Mouse (Mus musculus): ENCODE measurements around the gene Gm45713.
A peak's percentile ranks its signal among the peaks of the same experiment; 100 is the strongest.

Gene Gm45713

GRCm38 (mm10) chr7:45135993-45136567 is at the start of gene Gm45713, which contains the start of gene Flt3l:
Gene Gm45713, minus strand, starts transcription at chr7:45136231.
Gene Flt3l, minus strand, starts transcription at chr7:45136432.
- DNase-seq, result peak; percentile 91

- DNase-seq, result no peak
Observed at GRCm38 (mm10) chr7:45183672-45184071, 47.6 kb upstream of the Gm45713 start.

DNA sequence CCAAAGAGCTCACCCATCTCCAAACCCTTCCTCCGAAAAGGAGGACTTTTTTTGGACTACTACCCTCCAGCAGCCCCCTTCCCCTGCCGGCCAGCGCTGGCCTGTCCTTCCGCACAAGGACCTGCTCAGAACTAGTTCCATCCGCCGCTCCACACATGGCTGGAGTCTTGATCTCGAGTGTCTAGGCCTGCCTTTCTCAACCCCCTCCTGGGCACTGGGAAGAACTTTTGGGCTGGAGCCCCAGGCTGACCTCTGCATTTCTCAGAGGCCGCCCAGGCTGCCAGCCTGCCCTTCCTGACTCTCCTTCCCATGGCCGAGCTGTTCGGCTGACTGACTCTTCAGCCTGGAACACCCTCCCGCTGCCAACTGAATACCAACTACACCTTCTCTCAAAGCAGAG is 46.6 kb upstream of the Gm45713 start:
- no peak for DNase-seq

- DNase-seq, result peak; percentile 90
Observed at GRCm38 (mm10) chr7:45182199-45182601, 46.2 kb upstream of the Gm45713 start.

- DNase-seq, result no peak
Observed at GRCm38 (mm10) chr7:45181540-45181939, 45.5 kb upstream of the Gm45713 start.

GRCm38 (mm10) chr7:45180896-45181477 is 45.0 kb upstream of the Gm45713 start, which contains the start of gene Pth2:
Gene Pth2, plus strand, starts transcription at chr7:45180995.
- DNase-seq, result no peak

GRCm38 (mm10) chr7:45179469-45179868 is 43.4 kb upstream of the Gm45713 start, which contains the start of gene Gfy:
Gene Gfy, minus strand, starts transcription at chr7:45179569.
- DNase-seq, result no peak

DNA sequence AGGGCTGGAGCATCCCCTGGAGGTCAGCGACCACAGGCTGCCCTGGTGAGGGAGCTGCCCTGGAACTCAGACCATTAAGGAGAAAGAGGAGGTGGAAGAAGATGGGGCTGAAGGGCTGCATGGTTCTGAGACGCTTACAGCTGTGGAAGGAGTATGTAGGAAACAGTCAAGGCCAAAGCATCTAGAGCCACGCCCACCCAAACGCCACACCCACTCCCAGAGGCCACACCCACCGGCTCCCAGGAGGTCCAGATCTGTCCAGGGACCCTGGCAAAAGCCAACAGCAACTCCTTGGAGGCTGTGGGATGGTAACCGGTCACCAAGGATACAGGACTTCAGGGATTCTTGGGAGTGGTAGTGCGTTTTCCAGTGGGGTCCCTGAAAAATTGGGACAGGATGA is 42.5 kb upstream of the Gm45713 start:
- no peak for DNase-seq

- no peak for DNase-seq
Observed at GRCm38 (mm10) chr7:45176356-45176755, 40.3 kb upstream of the Gm45713 start.

GRCm38 (mm10) chr7:45175929-45176328 is 39.9 kb upstream of the Gm45713 start:
- DNase-seq, result no peak

- no peak for DNase-seq
Observed at GRCm38 (mm10) chr7:45175398-45175797, 39.4 kb upstream of the Gm45713 start.

DNA sequence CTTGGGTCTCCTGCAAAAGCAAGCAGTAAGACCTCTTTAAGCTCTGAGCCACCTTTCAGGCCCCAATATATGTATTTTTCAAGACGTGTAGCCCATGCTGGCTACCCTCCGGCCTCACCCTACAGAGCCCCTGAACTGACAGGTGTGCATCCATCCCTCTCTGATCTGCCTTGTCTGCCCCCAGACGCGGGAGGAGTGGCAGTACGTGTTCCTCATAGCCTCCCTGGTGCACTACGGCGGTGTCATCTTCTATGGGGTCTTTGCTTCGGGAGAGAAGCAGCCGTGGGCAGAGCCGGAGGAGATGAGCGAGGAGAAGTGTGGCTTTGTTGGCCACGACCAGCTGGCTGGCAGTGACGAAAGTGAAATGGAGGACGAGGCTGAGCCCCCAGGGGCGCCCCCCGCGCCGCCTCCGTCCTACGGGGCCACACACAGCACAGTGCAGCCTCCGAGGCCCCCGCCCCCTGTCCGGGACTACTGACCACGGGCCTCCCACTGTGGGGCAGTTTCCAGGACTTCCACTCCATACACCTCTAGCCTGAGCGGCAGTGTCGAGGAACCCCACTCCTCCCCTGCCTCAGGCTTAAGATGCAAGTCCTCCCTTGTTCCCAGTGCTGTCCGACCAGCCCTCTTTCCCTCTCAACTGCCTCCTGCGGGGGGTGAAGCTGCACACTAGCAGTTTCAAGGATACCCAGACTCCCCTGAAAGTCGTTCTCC is 38.7 kb upstream of the Gm45713 start:
- DNase-seq, result no peak

DNA sequence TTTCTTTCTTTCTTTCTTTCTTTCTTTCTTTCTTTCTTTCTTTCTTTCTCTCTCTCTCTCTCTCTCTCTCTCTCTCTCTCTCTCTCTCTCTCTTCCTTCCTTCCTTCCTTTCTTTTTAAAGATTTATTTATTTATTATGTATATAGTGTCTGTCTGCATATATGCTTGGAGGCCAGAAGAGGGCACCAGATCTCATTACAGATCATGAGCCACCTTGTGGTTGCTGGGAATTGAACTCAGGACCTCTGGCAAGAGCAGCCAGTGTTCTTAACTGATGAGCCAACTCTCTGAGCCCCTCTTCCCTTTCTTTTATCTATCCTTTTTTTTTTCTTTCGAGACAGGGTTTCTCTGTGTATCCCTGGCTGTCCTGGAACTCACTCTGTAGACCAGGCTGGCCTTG is 37.7 kb upstream of the Gm45713 start:
- DNase-seq, result peak; percentile 43

DNA sequence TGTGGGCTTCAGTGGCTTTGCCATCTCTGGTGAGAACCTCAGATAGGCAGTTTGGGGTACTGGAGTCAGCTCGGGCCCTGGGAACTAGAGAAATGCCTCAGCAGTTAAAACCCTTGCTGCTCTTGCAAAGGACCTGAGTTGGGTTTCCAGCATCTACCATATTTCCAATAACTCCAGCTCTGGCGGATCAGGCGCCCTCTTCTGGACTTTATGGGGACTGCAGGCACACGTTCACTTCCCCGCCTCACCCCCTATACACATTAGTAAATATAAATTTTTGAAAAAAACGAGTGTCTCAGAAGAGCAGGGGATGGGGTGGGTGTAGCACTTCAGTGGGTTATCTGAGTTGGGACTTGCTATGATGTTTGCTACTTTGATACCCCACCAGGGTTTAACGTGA is 36.9 kb upstream of the Gm45713 start:
- peak; percentile 63 for DNase-seq

DNA sequence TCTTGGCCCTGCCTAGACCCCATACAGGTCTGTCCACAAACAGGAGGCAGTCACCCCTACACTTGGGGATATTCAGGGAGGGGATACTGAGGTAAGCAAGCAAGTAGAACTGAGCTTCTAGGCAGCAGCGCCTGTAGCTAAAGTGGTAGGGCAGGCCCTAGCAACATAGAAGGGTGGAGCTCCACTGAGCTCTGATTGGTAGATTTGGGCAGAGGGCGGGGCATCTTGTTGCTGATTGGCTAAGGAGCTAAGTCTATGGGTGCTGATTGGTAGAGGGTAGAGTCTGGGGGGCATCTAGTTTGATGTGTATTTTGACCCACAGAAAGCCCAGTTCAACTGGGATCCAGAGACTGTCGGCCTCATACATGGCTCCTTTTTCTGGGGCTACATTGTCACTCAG is 33.5 kb upstream of the Gm45713 start:
- no peak for DNase-seq

DNA sequence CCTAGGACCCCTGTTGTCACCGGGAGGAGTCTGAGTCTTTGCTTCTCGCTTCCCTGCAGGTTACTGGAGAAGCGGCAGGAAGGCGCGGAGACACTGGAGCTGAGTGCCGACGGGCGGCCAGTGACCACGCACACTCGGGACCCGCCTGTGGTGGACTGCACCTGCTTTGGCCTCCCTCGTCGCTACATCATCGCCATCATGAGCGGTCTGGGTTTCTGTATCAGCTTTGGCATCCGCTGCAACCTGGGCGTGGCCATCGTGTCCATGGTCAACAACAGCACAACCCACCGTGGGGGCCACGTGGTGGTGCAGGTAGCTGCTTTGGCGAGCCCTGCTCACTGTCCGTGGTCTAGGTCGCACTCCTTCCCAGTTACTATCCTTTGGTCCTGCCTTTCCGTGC is 32.6 kb upstream of the Gm45713 start:
- no peak for DNase-seq

DNA sequence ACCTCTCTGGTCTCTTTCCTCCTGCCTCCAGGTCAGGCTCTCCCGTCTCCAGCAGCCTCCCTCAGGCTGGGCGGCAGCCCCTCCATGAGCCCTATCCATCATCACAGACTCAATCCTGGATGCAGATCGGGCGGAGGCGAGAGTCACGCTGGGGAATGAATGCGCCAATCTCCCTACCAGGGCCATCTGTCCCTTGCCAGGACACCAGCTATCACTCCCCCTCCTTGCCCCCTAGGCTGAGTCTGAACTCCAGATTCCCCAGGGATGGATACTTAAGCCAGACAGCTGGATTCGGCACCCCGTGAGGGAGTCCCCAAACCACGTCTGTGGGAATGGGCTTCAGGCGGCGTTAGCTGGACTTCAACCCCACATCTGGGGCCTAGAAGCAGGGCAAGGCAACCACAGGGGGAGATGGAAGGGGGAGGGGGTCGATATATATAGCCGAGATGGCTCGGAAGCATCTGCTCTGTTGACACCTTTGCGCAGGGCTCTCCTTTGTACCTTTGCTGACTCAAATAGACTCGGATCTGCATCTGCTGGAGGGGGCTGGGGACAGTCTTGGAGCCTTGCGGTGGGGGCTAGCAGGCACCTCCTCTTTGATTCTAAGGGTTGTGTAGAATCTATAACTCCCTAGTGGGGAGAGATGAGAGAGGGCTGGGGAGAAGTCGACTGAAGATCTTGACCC is 31.9 kb upstream of the Gm45713 start:
- no peak for DNase-seq

DNA sequence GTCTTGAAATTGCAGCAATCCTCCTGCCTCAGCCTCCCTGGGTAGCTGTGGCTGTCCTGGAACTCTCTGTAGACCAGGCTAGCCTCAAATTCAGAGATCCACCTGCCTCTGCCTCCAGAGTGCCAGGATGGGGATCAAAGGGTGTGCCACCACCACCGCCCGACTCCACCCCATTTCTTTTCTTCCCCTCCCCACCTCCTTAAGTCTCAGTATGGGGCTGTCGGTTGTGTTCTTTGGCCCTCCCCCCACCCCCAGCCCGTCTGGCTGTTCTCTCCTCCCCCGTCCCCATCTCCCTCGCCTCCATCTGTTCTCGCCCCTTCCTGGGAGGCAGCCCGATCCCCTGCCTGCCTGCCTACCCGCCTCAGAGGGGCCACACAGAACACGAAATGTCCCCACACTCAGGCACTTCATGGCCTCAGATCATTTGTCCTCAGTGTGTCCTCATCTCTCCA is 30.9 kb upstream of the Gm45713 start:
- no peak for DNase-seq

DNA sequence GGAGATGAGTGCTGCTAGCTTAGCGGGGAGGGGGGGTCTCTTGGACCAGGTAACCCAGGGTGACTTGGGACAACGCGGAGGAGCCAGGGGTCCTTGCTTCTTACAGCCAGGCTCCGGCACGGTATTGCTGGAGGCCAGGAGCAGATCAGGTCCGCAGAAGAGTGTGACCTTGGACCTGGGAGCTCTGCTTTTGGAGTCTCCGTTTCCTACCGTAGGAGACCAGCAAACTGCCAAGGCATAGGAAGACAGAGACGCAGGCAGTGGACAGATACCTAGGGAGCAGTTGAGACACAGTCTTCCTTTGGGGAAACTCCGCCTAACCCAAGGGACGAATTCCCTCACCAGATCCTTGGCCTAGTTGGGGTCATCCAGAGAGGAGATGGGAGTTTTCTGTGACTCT is 29.7 kb upstream of the Gm45713 start:
- DNase-seq, result no peak

DNA sequence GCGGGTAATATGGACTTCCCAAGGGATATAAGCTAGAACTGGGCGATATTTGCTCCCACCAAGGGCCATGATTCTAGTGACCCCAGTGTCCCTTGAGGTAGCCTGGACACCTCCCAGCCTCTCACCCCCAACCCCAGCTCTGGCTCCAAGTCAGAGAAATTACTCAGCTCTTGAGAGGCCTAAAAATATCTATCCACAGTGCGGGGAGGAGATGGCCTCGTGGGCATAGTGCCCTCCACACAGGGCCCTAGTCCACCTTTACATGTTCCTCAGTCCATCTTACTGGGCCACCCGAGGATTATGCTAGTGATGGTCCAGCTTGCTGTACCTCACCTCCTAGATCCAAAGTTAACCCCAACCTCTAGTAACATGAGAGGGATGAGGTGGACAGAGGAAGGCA is 28.8 kb upstream of the Gm45713 start:
- DNase-seq, result no peak

DNA sequence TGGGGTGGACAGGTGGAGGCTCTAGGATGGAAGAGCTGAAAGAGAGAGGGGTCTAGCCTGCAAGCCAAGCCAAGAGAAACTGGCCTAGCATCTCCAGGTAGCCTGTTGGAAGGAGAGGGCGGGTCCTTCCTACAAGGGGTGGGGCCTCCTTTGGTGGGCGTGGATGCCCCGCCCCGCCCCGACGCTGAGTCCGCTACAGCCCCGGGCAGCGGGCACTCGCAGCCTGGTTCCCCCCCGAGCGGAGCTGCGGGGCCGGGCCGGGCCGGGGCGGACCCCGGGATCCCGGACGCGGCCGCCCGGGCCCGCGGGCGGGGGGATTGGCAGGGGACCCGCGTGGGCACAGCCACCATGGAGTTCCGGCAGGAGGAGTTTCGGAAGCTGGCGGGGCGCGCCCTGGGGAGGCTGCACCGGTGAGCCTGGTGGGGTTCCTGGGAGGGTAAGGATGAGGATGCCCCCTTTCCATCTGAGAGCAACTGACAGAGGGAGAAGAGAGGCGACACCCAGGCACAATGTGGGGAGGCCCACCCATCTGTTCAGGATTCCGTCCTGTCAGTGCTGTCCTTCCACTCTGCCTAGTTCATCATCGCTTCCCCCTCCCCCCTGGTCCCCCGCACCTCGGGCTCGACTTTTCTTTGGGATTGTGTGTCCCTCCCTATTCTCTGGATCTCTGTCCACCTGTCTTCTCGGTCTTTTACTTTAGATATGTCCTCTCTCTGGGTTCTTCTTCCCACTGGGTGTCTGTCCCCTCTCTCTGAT is 27.9 kb upstream of the Gm45713 start, which contains the start of gene Slc17a7:
Slc17a7 (plus strand) TSS at position 215 of the 756 bp plus-strand sequence.
- DNase-seq, result peak; percentile 39

DNA sequence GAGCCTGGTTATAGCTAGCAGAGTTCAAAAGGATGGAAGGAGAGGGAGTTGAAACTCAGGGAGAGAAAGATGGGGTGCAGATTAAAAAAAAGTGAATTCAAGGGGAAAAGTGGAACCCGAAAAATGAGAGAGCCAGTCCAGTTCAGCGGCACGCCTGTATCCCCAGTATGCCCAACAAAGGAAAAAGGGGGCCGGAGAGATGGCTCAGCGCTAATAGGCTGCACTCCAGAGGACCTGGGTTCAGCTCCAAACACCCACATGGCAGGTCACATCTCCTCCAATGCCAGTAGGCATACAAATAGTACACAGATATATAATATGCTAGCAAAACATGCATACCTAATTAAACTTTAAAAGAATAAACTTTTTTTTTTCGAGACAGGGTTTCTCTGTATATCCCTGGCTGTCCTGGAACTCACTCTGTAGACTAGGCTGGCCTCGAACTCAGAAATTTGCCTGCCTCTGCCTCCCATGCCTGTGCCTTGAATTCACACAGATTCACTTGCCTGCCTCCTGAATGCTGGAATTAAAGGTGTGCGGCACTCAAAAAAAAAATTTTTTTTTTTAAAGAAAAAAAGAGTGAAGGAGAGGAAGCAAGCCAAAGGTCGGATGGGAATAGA is 27.1 kb upstream of the Gm45713 start:
- DNase-seq, result no peak
